Mouse (Mus musculus) CH12.LX (cell line): ENCODE results near the gene Pigr. TPM values are rescaled to one million over a fixed set of nuclear protein-coding genes. Genes with fewer than 3 reads are reported as not detected.

Source experiments
- DNase-seq: peaks from one replicate; pipeline ENCODE4 v3.0.0-alpha.2; 2013; ENCODE audit errors: extremely low read depth
- H3K27ac ChIP-seq: 2 replicates; pipeline ENCODE4 v1.5.1; 2012; ENCODE audit warnings: low read depth, mild to moderate bottlenecking, control low read depth, moderate library complexity; ENCODE audit not compliant: insufficient read depth
- H3K27me3 ChIP-seq: replicated peaks from 2 replicates; pipeline ENCODE3; 2012; ENCODE audit warnings: inconsistent platforms
- H3K36me3 ChIP-seq, 2 experiments: replicated peaks in 1 of 2; 2 replicates each; pipeline versions ENCODE3 to v1.6.1; 2012; ENCODE audit warnings: inconsistent platforms in 1 of 2, low read length in 1 of 2, mild to moderate bottlenecking in 1 of 2, mixed read lengths in 1 of 2, moderate library complexity in 1 of 2; ENCODE audit not compliant: control insufficient read depth in 1 of 2, insufficient read depth in 1 of 2
- H3K4me1 ChIP-seq, 2 experiments: 2 replicates each; pipeline ENCODE4 v1.6.1; 2012; ENCODE audit warnings: inconsistent platforms in 1 of 2, moderate library complexity in 1 of 2; ENCODE audit not compliant: insufficient read depth in 2 of 2, control insufficient read depth in 1 of 2
- H3K4me2 ChIP-seq: 2 replicates; pipeline ENCODE4 v1.6.1; 2012; ENCODE audit warnings: low read depth, mild to moderate bottlenecking, control low read depth; ENCODE audit not compliant: poor library complexity, insufficient read depth, severe bottlenecking
- H3K4me3 ChIP-seq, 3 experiments: fragments of 150-350 bp in 1 of 3; sonication (generic) in 1 of 3; replicated peaks in 1 of 3; 2 replicates each; pipeline versions ENCODE3 to v1.5.1; 2011 to 2012; ENCODE audit warnings: low read depth in 2 of 3, low read length in 2 of 3, mild to moderate bottlenecking in 2 of 3, moderate library complexity in 2 of 3, control low read depth in 1 of 3, improper control_type of control experiment in 1 of 3, inconsistent platforms in 1 of 3, mixed read lengths in 1 of 3; ENCODE audit not compliant: poor library complexity in 1 of 3
- H3K79me2 ChIP-seq: replicated peaks from 2 replicates; pipeline ENCODE4 v1.6.1; 2012; ENCODE audit warnings: mild to moderate bottlenecking, moderate library complexity; ENCODE audit not compliant: control insufficient read depth, poor library complexity, insufficient read depth, severe bottlenecking; ENCODE audit errors: extremely low read depth
- H3K9ac ChIP-seq: 2 replicates; pipeline ENCODE4 v1.6.1; 2012; ENCODE audit warnings: low read depth, mild to moderate bottlenecking, control low read depth, moderate library complexity; ENCODE audit not compliant: insufficient read depth
- H3K9me3 ChIP-seq: replicated peaks from 2 replicates; pipeline ENCODE3; 2012; ENCODE audit warnings: low read length, inconsistent platforms, mixed read lengths
- BHLHE40 ChIP-seq: IDR thresholded peaks from 2 replicates; pipeline ENCODE4 v1.6.1; 2011; ENCODE audit warnings: mild to moderate bottlenecking, low read depth, low read length, improper control_type of control experiment
- CHD1 ChIP-seq: IDR thresholded peaks from 2 replicates; pipeline ENCODE4 v1.6.1; 2012; ENCODE audit warnings: low read depth, low read length, improper control_type of control experiment, inconsistent platforms
- EP300 ChIP-seq: IDR thresholded peaks from 2 replicates; pipeline ENCODE4 v1.6.1; 2011; ENCODE audit warnings: low read length, improper control_type of control experiment
- ETS1 ChIP-seq: conservative IDR thresholded peaks from 2 replicates; pipeline ENCODE4 v1.6.1; 2012; ENCODE audit warnings: low read depth, mild to moderate bottlenecking, inconsistent platforms, low read length, improper control_type of control experiment, moderate library complexity
- IRF4 ChIP-seq: IDR thresholded peaks from 2 replicates; pipeline ENCODE4 v1.6.1; 2014; ENCODE audit warnings: low read depth, mild to moderate bottlenecking, inconsistent platforms, low read length, improper control_type of control experiment
- JUN ChIP-seq: IDR thresholded peaks from 2 replicates; pipeline ENCODE4 v1.6.1; 2011; ENCODE audit warnings: low read depth, mild to moderate bottlenecking, low read length, improper control_type of control experiment, moderate library complexity; ENCODE audit not compliant: insufficient read depth
- MAZ ChIP-seq: IDR thresholded peaks from 2 replicates; pipeline ENCODE4 v1.6.1; 2012; ENCODE audit warnings: low read depth, mild to moderate bottlenecking, inconsistent platforms, low read length, improper control_type of control experiment, moderate library complexity
- MEF2A ChIP-seq: IDR thresholded peaks from 2 replicates; pipeline ENCODE4 v1.6.1; 2014; ENCODE audit warnings: low read depth, mild to moderate bottlenecking, inconsistent platforms, low read length, improper control_type of control experiment, borderline replicate concordance
- MYC ChIP-seq: IDR thresholded peaks from 2 replicates; pipeline ENCODE4 v1.6.1; 2011; ENCODE audit warnings: low read depth, mild to moderate bottlenecking, improper control_type of control experiment, low read length
- NELFE ChIP-seq: IDR thresholded peaks from 2 replicates; pipeline ENCODE4 v1.6.1; 2011; ENCODE audit warnings: low read depth, low read length, improper control_type of control experiment
- NRF1 ChIP-seq: IDR thresholded peaks from 2 replicates; pipeline ENCODE4 v1.6.1; 2014; ENCODE audit warnings: low read depth, mild to moderate bottlenecking, inconsistent platforms, low read length, improper control_type of control experiment, moderate library complexity
- PAX5 ChIP-seq: IDR thresholded peaks from 2 replicates; pipeline ENCODE4 v1.6.1; 2012; ENCODE audit warnings: low read length, inconsistent platforms, mixed read lengths
- POLR2A ChIP-seq: IDR thresholded peaks from 2 replicates; pipeline ENCODE4 v1.6.1; 2011; ENCODE audit warnings: low read depth, mild to moderate bottlenecking, improper control_type of control experiment, low read length
- SIN3A ChIP-seq: IDR thresholded peaks from 2 replicates; pipeline ENCODE4 v1.6.1; 2012; ENCODE audit warnings: low read length, improper control_type of control experiment, inconsistent platforms
- TBP ChIP-seq: conservative IDR thresholded peaks from 2 replicates; pipeline ENCODE4 v1.6.1; 2011; ENCODE audit warnings: low read depth, low read length, improper control_type of control experiment
- TCF12 ChIP-seq: IDR thresholded peaks from 2 replicates; pipeline ENCODE4 v1.6.1; 2014; ENCODE audit warnings: low read depth, mild to moderate bottlenecking, inconsistent platforms, low read length, improper control_type of control experiment
- ZC3H11A ChIP-seq: IDR thresholded peaks from 2 replicates; pipeline ENCODE4 v1.6.1; 2012; ENCODE audit warnings: low read depth, mild to moderate bottlenecking, inconsistent platforms, low read length, improper control_type of control experiment
- dilution Hi-C: fragments of 300-500 bp; cut with MboI; formaldehyde crosslinking; loops from 2 replicates; pipeline ENCODE4 v1.14.3; 2020; ENCODE audit warnings: low sequenced_read_pairs; ENCODE audit not compliant: extremely low pct_unique_long_range_greater_than_20kb, extremely low pct_ligation_motif_present
- in situ Hi-C: fragments of 300-500 bp; cut with MboI; formaldehyde crosslinking; loops from 3 replicates; pipeline ENCODE4 v1.14.3; 2019; ENCODE audit warnings: low sequenced_read_pairs, low pct_ligation_motif_present, low pct_unique_long_range_greater_than_20kb, mixed read lengths
- polyA plus RNA-seq: library from polyadenylated mRNA; unstranded; fragments of >175 nt; gene quantifications from 2 replicates; pipeline ENCODE4 v1.2.1, GENCODE M21; 2012; ENCODE audit warnings: low read depth; ENCODE audit not compliant: insufficient read length
- total RNA-seq, 2 experiments: library from RNA; depleted of rRNA; stranded (reverse); fragments of 300-350 nt in 1 of 2; fragments of >200 nt in 1 of 2; gene quantifications; 2 replicates each; pipeline ENCODE4 v1.2.3; 2012 to 2014

Pigr gene
- total and polyA plus RNA-seq, 3 experiments: 0.04 to 0.21 TPM; not detected in 1

GRCm38 (mm10) chr1:130828656-130829055, 2.2 kb downstream of the Pigr start:
- no peak for DNase-seq
- peaks cover 2 to 40% of the 10 kb centered on the region in 2 experiments; a peak in 2 of 4 replicates for H3K4me1 ChIP-seq
- no peak overlapping the region for H3K4me2 ChIP-seq
- dilution Hi-C loops: no loop called here
- in situ Hi-C loops: no loop called here
- H3K9me3 ChIP-seq: no peaks in the 10 kb centered on the region
- no peaks in the 10 kb centered on the region for H3K27me3 ChIP-seq
- no peaks in the 10 kb centered on the region for H3K36me3 ChIP-seq
- TF ChIP-seq CHD1 (no peak), PAX5 (no peak), NRF1 (no peak), ZC3H11A (no peak), NELFE (no peak), EP300 (no peak), IRF4 (no peak), SIN3A (no peak), JUN (no peak), BHLHE40 (no peak)
- H3K4me3 ChIP-seq: no peak overlapping the region
- H3K9ac ChIP-seq: no peak overlapping the region
- H3K79me2 ChIP-seq: no peaks in the 10 kb centered on the region
- H3K27ac ChIP-seq: no peak overlapping the region

GRCm38 (mm10) chr1:130829906-130830830, 3.7 kb downstream of the Pigr start:
- dilution Hi-C loops: no loop called here
- no peak overlapping the region for H3K27ac ChIP-seq

More at GRCm38 (mm10) chr1:130829906-130830830, 3.7 kb downstream of the Pigr start:
- Histone ChIP-seq H3K27me3 (no peaks in the 10 kb centered on the region), H3K4me1 (peaks cover 2 to 26% of the 10 kb centered on the region in 2 experiments; a peak in 2 of 4 replicates), H3K4me2 (no peak overlapping the region), H3K4me3 (no peak overlapping the region), H3K36me3 (no peaks in the 10 kb centered on the region), H3K9me3 (no peaks in the 10 kb centered on the region), H3K9ac (no peak overlapping the region), H3K79me2 (no peaks in the 10 kb centered on the region)
- in situ Hi-C loops: no loop called here
- DNase-seq: no peak
- TF ChIP-seq MEF2A (no peak), POLR2A (no peak), MYC (no peak), IRF4 (no peak), MAZ (no peak), TBP (no peak), ETS1 (no peak), TCF12 (no peak), CHD1 (no peak)
- TF ChIP-seq, all 38 proteins: peak for 0
